Mouse (Mus musculus): ENCODE measurements at regions not wholly inside any gene's neighbourhood (a gene's known extent, or its start where the extent isn't known, plus 50 kb on each side); places are given as distances from the start of the nearest gene placed in this dataset.

- Histone ChIP-seq H3K9ac (no peak overlapping the region), H3K4me3 (replicated peaks) (no peak overlapping the region), H3K9me3 (no peaks in the 10 kb centered on the region), H3K4me1 (peaks cover 7% of the 10 kb centered on the region; the same call in 1 of the 2 replicates), H3K27me3 (replicated peaks) (no peaks in the 10 kb centered on the region), H3K4me2 (no peak overlapping the region), H3K36me3 (no peaks in the 10 kb centered on the region), H3K27ac (no peak overlapping the region)
- ATAC-seq (ENCODE audit: insufficient read depth, low FRiP score, low read depth) = no peak
- 67% methylated on average over 3 of the region's 3 CpGs for WGBS
These were observed 1858.8 kb upstream of the Lrrc6 start for GRCm38 (mm10) chr15:68359496-68359895.

- H3K9ac ChIP-seq = no peak overlapping the region
- no peaks in the 10 kb centered on the region for H3K27me3 ChIP-seq (replicated peaks)
- H3K9me3 ChIP-seq = no peaks in the 10 kb centered on the region
- no peaks in the 10 kb centered on the region for H3K36me3 ChIP-seq
- no peak overlapping the region for H3K27ac ChIP-seq
- no peak overlapping the region for H3K4me3 ChIP-seq (replicated peaks)
- no peak for ATAC-seq (ENCODE audit: insufficient read depth, low FRiP score, low read depth)
- peaks cover under 1% of the 10 kb centered on the region; the same call in 1 of the 2 replicates for H3K4me1 ChIP-seq
- 70% methylated on average over 1 of the region's 1 CpGs for WGBS
- no peak overlapping the region for H3K4me2 ChIP-seq
These were observed 1855.2 kb upstream of the Lrrc6 start for GRCm38 (mm10) chr15:68355957-68356356.

GRCm38 (mm10) chr15:68344652-68345051 lies 1843.9 kb upstream of the Lrrc6 start:
- Histone ChIP-seq H3K4me2 (no peak overlapping the region), H3K27me3 (replicated peaks) (no peaks in the 10 kb centered on the region), H3K36me3 (no peaks in the 10 kb centered on the region), H3K4me1 (no peaks in the 10 kb centered on the region; the same call in 1 of the 2 replicates), H3K27ac (no peak overlapping the region), H3K4me3 (replicated peaks) (no peak overlapping the region), H3K9ac (no peak overlapping the region), H3K9me3 (no peaks in the 10 kb centered on the region)
- 77% methylated on average over 3 of the region's 3 CpGs for WGBS
- ATAC-seq (ENCODE audit: insufficient read depth, low FRiP score, low read depth) = no peak

- Histone ChIP-seq H3K4me2 (no peak overlapping the region), H3K9me3 (no peaks in the 10 kb centered on the region), H3K36me3 (no peaks in the 10 kb centered on the region), H3K27ac (no peak overlapping the region), H3K9ac (no peak overlapping the region), H3K27me3 (replicated peaks) (no peaks in the 10 kb centered on the region), H3K4me3 (replicated peaks) (no peak overlapping the region), H3K4me1 (no peaks in the 10 kb centered on the region; the same call in 1 of the 2 replicates)
- WGBS = 79% methylated on average over 1 of the region's 1 CpGs
- ATAC-seq (ENCODE audit: insufficient read depth, low FRiP score, low read depth) = no peak
These were observed 1841.8 kb upstream of the Lrrc6 start for GRCm38 (mm10) chr15:68342542-68342941.

- no peak for ATAC-seq (ENCODE audit: insufficient read depth, low FRiP score, low read depth)
- H3K9ac ChIP-seq = no peak overlapping the region
These were observed 1840.3 kb upstream of the Lrrc6 start for GRCm38 (mm10) chr15:68341056-68341455.

GRCm38 (mm10) chr15:68337264-68337663 lies 1836.6 kb upstream of the Lrrc6 start:
- Histone ChIP-seq H3K27me3 (replicated peaks) (no peaks in the 10 kb centered on the region), H3K4me3 (replicated peaks) (no peak overlapping the region), H3K9ac (no peak overlapping the region), H3K4me1 (no peaks in the 10 kb centered on the region), H3K9me3 (no peaks in the 10 kb centered on the region), H3K27ac (no peak overlapping the region), H3K4me2 (no peak overlapping the region), H3K36me3 (no peaks in the 10 kb centered on the region)
- WGBS = 45% methylated on average over 2 of the region's 2 CpGs
- no peak for ATAC-seq (ENCODE audit: insufficient read depth, low FRiP score, low read depth)

More at GRCm38 (mm10) chr15:68341056-68341455, 1840.3 kb upstream of the Lrrc6 start:
- Histone ChIP-seq H3K27me3 (replicated peaks) (no peaks in the 10 kb centered on the region), H3K9me3 (no peaks in the 10 kb centered on the region), H3K4me3 (replicated peaks) (no peak overlapping the region), H3K4me1 (no peaks in the 10 kb centered on the region; the same call in 1 of the 2 replicates), H3K27ac (no peak overlapping the region), H3K36me3 (no peaks in the 10 kb centered on the region), H3K4me2 (no peak overlapping the region)
- 57% methylated on average over 5 of the region's 5 CpGs for WGBS

GRCm38 (mm10) chr15:68335837-68336236 lies 1835.1 kb upstream of the Lrrc6 start:
- Histone ChIP-seq H3K36me3 (no peaks in the 10 kb centered on the region), H3K27ac (no peak overlapping the region)
- no peak for ATAC-seq (ENCODE audit: insufficient read depth, low FRiP score, low read depth)

GRCm38 (mm10) chr15:68316116-68316515 lies 1815.4 kb upstream of the Lrrc6 start:
- no peak for ATAC-seq (ENCODE audit: insufficient read depth, low FRiP score, low read depth)
- Histone ChIP-seq H3K27me3 (replicated peaks) (no peaks in the 10 kb centered on the region), H3K4me1 (no peaks in the 10 kb centered on the region), H3K4me2 (no peak overlapping the region), H3K9ac (no peak overlapping the region), H3K4me3 (replicated peaks) (no peak overlapping the region), H3K36me3 (no peaks in the 10 kb centered on the region), H3K27ac (no peak overlapping the region), H3K9me3 (no peaks in the 10 kb centered on the region)
- 92% methylated on average over 1 of the region's 1 CpGs for WGBS

More at GRCm38 (mm10) chr15:68335837-68336236, 1835.1 kb upstream of the Lrrc6 start:
- Histone ChIP-seq H3K9me3 (no peaks in the 10 kb centered on the region), H3K4me1 (no peaks in the 10 kb centered on the region), H3K4me3 (replicated peaks) (no peak overlapping the region), H3K27me3 (replicated peaks) (no peaks in the 10 kb centered on the region), H3K9ac (no peak overlapping the region), H3K4me2 (no peak overlapping the region)

MicroRNAs encoded in the stretch of these regions (microRNA counts, 519-probe panel; counts per million panel counts)
- microRNA mmu-miR-30b = 3,306 counts per million, percentile 83 among the panel's probes with 10 or more counts
- 2,968 counts per million, percentile 75 among the panel's probes with 10 or more counts for microRNA mmu-miR-30d

Small RNA genes in the stretch of these regions (microRNA-seq; reads per million reads assigned to microRNA genes)
- gene Mir30b (130 reads per million, percentile 53 among the genes with 10 or more reads in this experiment), gene Mir30d (6,526 reads per million, percentile 91 among the genes with 10 or more reads in this experiment)
